Mouse (Mus musculus): ENCODE data around the gene Pvr. TPM values are rescaled to one million over a fixed set of nuclear protein-coding genes. Genes with fewer than 3 reads are reported as not detected.

Pvr gene
- total RNA-seq (2021): 10 to 100 TPM; 22.3 to 23.0 TPM
- long read RNA-seq, experiment 1, partial matches to known transcripts: 0 of 5 reads
- long read RNA-seq, experiment 1, other reads (novel, unspliced or antisense): 4 of 5 reads
- long read RNA-seq, experiment 2, partial matches to known transcripts: 1 of 7 reads
- long read RNA-seq, experiment 2, other reads (novel, unspliced or antisense): 3 of 7 reads

DNA sequence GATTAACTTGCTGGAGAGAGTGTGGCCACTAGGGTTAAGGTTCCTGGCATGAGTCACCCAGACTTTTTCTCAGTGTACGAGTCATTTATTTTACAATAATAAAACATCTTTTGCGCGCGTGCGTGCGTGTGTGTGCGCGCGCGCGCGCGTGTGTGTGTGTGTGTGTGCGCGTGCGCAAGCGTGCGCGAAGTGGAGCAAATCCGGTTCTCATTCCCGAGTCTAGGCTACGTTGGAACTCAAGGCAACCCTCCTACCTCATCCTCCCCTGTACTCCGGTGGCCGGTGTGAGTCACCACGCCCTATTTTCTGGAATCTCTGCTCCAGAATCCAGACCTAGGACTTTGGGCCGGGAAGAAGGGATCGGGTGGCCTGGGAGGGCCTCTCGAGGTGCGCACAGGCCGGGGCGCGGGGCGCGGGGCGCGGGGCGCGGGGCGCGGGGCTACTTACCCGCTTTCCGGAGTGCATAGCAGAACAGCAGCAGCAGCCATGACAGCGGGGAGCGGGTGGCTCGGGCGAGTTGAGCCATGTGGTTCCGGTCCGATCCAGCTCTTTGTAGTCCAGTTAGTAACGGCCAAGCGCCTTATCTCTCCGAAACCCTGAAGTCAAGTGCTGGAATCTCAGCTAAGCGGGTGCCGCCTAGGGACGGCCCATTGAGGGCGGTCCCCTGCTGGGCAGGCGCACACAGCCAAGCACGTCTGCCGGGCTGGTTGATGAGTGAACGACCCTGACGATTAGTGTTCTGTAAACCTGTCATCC, at the start of gene Pvr:
Pvr (minus strand) TSS at position 655 of the 756 bp plus-strand sequence.
- DNase-seq (ENCODE audit: low spot score in 2 of 2): peak; percentile 33 to 64

DNA sequence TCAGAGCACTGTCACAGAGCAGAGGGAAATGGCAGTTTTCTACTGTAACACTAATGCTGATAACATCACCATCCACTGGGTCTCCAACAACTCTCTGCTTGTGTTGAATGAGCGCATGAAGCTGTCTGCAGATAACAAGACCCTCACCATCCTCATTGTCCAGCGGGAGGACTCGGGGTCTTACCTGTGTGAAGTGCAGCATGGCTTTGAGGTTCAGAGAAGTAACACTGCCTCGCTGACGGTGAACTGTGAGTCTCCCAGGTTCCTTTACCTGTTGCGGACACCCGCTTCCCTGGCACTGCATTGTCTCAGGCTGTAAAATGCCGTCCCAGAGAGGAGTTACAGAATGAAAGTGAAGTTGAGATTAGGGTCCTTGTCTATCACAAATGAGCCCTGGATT, 49.2 kb upstream of the Pvr start:
- DNase-seq (ENCODE audit: low spot score in 2 of 2): no peak

DNA sequence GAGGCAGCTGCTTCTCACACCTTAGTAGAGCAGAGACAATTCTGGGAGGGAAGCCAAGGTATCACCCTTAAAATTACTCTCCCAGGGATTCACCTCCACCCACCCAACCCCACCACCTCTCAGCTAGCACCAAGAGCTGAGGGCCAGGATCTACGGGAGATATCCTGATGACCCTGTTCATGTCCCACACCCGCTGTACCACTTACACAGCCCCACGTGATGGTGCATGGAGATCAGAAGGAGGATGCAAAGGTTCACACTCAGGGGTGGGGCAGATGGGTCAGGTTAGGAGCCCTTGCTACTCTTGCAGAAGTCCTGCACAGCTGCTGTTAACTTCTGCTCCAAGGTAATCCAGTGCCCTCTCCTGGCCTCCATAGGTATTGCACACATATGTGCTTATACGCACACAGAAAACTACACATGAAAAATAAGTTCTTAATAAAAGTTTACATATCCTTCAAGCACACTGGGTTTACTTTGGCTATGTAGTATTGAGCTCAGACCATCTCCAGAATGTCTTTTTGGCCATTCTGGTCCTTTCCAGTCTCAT, 48.7 kb upstream of the Pvr start:
- DNase-seq (ENCODE audit: low spot score in 2 of 2): no peak

- DNase-seq (ENCODE audit: low spot score in 2 of 2): no peak
Observed at GRCm38 (mm10) chr7:19969106-19969505, 48.1 kb upstream of the Pvr start.

DNA sequence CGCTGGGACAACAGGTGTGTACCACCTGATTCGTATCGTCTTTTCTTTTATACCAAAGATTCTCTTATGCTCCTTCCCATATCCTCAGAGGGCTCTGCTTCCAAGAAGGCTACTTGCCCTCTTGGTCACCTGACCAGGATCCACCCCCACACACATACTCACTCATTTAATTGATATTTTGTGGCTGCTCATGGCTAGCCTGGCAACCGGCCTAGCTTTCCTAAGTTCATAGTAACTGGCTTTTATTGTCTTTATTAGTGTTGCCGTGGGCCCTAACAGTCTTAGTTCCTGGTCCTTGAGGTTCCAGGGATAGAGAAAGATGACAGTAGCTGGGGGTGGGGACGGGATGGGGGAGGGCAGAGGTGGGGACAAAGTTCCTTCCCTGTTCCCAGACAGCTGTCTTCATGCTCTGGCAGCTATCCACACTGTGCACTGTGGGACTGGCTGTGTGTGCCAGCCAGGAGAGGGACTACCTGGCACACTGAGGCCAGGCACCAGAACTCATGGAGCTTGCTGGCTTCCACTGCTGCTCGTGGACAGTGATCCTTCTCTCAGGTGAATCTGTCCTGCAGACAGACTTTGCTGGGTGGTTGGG, 44.1 kb upstream of the Pvr start, which contains the start of gene Ceacam20:
Ceacam20 (plus strand) TSS at position 428 of the 595 bp plus-strand sequence.
- no peak for DNase-seq (ENCODE audit: low spot score in 2 of 2)

GRCm38 (mm10) chr7:19962423-19962822, 41.5 kb upstream of the Pvr start:
- no peak for DNase-seq (ENCODE audit: low spot score in 2 of 2)

DNA sequence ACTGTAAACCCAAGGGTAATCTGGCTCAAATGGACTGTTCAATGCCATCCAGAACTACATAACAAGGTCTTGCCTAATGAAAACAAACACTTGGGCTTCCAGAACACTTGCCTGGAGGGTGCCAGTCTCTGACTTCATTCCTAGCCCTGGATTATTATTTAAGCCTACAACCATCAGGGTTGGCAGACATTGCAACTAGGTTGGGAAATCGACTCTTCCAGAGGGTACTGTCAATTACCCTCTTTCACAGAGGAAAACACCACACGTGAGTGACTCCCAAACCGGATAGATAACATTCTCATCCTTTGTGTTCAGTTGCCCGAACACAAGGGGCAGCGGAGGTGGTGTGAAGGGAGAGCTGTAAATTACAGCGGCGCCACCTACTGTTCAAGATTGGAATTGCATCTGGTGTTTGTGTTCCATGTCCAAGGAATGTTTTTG, 35.4 kb upstream of the Pvr start:
- peak; percentile 77 to 88 for DNase-seq (ENCODE audit: low spot score in 2 of 2)

DNA sequence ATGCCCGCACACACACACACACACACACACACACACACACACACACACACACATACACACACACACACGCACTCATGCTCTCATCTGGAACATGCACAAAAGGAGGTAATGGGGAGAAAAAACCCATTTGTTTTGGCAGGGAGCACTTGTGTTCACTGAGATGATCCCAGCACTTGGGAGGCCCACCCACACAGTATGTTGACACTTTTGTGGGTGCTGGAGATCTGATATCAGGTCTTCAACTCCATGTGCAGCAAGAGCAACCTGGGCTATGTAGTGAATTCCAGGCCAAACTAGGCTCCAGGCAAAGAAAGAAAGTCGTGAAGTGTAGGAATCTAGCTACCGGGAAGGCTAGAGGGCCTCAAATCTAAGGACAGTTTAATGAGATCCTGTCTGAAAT, 34.9 kb upstream of the Pvr start:
- DNase-seq (ENCODE audit: low spot score in 2 of 2): no peak

DNA sequence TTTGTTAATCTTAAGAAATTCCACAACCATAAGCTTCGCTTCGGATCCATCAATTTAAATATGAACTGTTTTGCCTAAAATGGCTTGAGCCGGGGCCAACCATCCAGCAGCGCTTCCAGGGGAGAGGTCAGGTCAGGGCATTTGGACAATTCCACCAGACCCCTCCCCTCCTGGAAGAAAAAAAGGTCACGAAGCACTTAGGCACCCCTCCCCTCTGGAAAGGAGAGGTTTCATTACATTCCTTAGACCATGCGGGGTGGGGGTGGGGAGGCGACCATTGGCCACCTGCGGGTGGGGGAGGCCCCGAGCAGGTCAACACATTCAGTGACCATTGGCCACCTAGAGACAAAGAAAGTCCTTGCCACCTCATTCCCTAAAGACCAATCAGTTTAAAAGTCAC, 32.1 kb upstream of the Pvr start:
- no peak for DNase-seq (ENCODE audit: low spot score in 2 of 2)

DNA sequence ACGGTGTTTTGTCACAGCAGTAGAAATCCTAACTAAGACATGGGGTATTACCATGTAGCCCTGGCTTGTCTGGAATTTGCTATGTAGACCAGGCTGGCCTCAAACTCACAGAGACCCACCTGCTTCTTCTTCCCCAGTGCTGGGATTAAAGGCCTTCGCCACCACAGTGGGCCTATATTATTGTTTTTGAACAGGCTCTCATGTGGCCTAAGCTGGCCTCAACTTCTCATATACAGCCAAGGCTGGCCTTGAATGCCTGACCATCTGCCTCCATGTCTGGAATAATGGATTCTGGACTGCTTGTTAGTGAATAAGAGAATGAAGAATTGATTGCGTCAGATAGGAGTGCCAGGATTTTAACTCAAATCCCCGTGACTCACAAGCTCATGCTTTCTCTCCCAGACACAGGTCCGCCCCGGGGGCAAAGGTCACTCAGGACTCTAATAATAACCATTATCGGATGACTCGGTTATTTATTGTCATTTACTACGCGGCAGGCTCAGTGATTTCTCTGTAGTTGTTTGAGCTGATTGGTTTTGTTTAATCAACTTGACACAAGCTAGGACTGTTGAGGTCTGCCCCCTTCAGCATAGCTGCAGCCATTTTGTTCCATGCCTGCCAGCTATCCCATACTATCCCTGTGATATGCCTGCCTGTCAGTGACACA, 31.5 kb upstream of the Pvr start:
- DNase-seq (ENCODE audit: low spot score in 2 of 2): no peak

- DNase-seq (ENCODE audit: low spot score in 2 of 2): no peak
Observed at GRCm38 (mm10) chr7:19950589-19950988, 29.6 kb upstream of the Pvr start, which contains the start of gene Igsf23. Gene Igsf23 (minus strand): TSS chr7:19950756.

DNA sequence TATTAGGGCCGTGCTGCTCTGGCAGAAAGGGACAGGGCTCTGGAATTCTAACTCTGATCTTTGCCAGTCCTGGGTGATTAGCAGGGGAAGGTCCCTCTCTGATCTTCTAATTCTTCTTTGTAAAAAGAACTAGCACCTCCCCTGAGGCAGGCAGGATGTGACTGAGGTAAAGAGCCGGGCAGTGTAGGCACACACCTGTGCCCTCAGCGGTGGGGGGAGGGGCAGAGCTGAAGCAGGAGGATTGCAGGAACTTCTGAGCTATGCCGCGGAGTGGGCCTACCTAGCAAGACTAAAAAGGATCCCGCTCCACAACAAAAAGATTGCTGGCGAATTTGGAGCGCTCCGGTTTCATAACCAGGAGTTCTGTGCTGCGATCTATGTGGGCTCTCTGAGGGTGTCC, 29.0 kb upstream of the Pvr start:
- no peak for DNase-seq (ENCODE audit: low spot score in 2 of 2)

- no peak for DNase-seq (ENCODE audit: low spot score in 2 of 2)
Observed at GRCm38 (mm10) chr7:19948956-19949355, 28.0 kb upstream of the Pvr start.

DNA sequence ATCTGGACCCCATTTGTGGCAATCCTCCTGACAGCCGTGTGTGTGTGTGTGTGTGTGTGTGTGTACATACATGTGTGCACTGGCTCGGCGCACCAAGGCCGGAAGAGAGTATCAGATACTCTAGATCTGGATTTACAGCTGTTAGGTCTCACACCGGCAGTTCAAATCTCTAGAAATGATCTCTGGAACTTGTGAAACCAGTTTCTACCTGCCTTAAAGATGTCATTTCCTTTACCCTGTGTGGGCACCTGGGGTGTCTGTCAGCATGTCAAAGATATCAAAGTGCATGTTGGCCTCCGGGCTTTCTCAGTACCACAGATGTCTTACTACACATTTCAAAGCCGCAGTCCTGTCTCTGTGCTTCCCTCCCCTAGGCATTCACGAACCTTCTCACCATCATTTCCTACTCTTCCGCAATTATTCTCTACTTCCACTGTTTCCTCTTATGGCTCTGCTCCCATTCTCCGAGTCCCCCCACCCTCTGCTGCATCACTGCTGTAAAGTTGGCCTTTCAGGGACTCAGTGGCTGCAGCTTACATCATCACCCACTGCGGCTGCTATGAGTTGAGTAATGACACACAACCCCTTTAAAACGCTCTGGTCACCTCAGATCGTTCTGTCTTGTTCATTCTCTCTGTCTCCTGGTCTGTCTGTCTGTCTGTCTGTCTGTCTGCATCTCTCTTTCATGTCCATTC, 25.0 kb upstream of the Pvr start:
- no peak for DNase-seq (ENCODE audit: low spot score in 2 of 2)

DNA sequence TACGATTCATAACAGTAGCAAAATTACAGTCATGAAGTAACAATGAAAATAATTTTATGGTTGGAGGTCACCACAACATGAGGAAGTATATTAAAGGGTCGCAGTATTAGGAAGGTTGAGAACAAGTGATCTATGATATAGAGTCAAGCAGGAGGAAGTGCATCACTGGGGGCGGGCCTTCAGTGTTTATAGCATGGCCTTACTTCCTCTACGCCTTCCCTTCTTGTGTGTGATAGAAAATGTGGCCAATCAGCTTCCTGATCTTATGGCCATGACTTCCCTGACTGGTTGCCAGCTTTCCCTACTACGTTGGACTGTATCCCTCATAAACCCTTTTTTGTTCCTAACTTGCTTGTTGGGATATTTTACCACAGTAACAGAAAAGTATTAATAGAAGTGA, 24.2 kb upstream of the Pvr start:
- no peak for DNase-seq (ENCODE audit: low spot score in 2 of 2)

- no peak for DNase-seq (ENCODE audit: low spot score in 2 of 2)
Observed at GRCm38 (mm10) chr7:19944709-19945108, 23.7 kb upstream of the Pvr start.

GRCm38 (mm10) chr7:19940256-19940655, 19.3 kb upstream of the Pvr start:
- no peak for DNase-seq (ENCODE audit: low spot score in 2 of 2)

DNA sequence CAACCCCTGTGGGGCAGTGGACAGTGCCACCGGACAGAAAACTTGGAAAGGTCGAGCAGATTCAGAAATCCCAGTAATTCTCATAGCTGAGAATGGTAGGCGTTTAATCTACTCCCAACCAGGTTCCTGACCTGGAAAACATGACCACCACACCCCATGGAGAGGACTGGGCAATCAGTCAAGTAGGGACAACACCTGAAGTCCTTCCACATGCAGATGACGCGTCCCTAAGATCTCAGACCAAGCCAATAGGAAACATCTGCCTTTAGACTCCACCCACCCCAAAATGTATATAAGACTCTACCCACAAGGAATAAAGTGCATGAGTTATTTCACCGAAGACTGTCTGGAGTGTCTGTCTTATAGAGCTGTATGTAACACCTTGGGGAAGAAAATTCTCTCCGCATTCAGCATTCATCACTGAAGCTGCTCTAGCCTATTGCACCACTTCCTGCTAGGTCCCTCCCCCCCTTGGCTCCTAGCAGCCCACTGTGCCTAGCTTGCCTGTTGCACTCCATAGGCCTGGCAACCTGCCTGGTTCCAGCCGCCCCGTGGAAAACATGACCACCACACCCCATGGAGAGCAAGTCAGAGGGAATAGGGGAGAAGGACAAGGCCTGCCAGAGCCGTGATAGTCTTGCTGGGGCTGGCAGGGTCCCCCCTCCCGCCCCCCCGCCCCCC, 18.7 kb upstream of the Pvr start:
- DNase-seq (ENCODE audit: low spot score in 2 of 2): peak; percentile 55 to 82

DNA sequence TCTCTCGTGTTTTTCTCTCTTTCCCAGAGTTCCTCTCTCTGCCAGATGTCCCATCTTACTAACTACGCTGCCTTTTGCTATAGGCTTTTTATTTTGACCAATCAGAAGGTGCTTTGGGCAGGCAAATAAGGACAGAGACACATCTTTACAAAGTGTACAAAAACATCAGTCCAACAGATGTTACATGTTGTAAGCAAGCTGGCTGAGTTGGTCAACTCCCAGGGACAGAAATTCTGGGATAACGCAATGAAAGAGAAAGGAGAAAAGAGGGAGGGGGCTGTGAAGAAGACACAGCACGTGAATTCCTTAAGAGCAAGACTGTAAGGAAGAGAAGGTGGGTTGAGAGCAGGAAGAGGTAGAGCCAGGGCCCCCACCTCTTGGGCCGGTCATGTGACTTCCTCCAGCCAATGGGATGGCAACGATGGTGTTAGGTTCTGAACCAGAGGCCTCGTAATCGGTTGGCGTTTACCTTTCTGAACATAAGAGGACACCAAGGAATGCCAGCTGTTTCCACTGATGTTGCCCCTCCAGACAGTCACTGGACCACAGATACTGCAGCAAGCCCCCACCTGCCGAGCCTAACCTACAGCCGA, 16.4 kb upstream of the Pvr start:
- DNase-seq (ENCODE audit: low spot score in 2 of 2): no peak

GRCm38 (mm10) chr7:19935961-19936360, 15.0 kb upstream of the Pvr start:
- DNase-seq (ENCODE audit: low spot score in 2 of 2): no peak
